Mouse (Mus musculus) kidney, embryonic 15.5 days (tissue): ENCODE measurements around the gene Cfhr2. TPM values are rescaled to one million over a fixed set of nuclear protein-coding genes. Genes with fewer than 3 reads are reported as not detected.
"Not testable (repeated sequence)": the region's sequence is repeated elsewhere in the genome, so short reads cannot be mapped to it uniquely, and the experiment has no call there.

ENCODE experiments used
- ATAC-seq: fragments of 200-750 bp; cut with Nextera tagmentation; replicated peaks from 2 replicates; pipeline ENCODE4 v1.8.0; 2017; ENCODE audit warnings: moderate TSS enrichment; ENCODE audit not compliant: low FRiP score
- H3K27ac ChIP-seq: fragments of 300-500 bp; sonication (generic); 2 replicates; pipeline ENCODE4 v1.5.1; 2015; ENCODE audit warnings: mild to moderate bottlenecking, inconsistent platforms
- H3K27me3 ChIP-seq: fragments of 300-500 bp; sonication (generic); 2 replicates; pipeline ENCODE4 v1.6.1; 2015; ENCODE audit warnings: inconsistent platforms
- H3K36me3 ChIP-seq: fragments of 300-500 bp; sonication (generic); 2 replicates; pipeline ENCODE4 v1.6.1; 2015; ENCODE audit warnings: inconsistent platforms
- H3K4me1 ChIP-seq: fragments of 300-500 bp; sonication (generic); 2 replicates; pipeline ENCODE4 v1.6.1; 2015; ENCODE audit warnings: inconsistent platforms
- H3K4me2 ChIP-seq: fragments of 300-500 bp; sonication (generic); 2 replicates; pipeline ENCODE4 v1.6.1; 2015; ENCODE audit warnings: moderate library complexity, mild to moderate bottlenecking, inconsistent platforms
- H3K4me3 ChIP-seq: fragments of 300-500 bp; sonication (generic); replicated peaks from 2 replicates; pipeline ENCODE4 v1.5.1; 2015; ENCODE audit warnings: mild to moderate bottlenecking, inconsistent platforms
- H3K9ac ChIP-seq: fragments of 300-500 bp; sonication (generic); 2 replicates; pipeline ENCODE4 v1.6.1; 2015; ENCODE audit warnings: mild to moderate bottlenecking, inconsistent platforms
- H3K9me3 ChIP-seq: fragments of 300-500 bp; sonication (generic); replicated peaks from 2 replicates; pipeline ENCODE4 v1.6.1; 2016; ENCODE audit warnings: inconsistent platforms
- WGBS: fragments of 180-500 bp; shearing (Covaris S2); methylation state at CpG from one replicate; pipeline ENCODE4 v1.1.7; 2015; ENCODE audit warnings: mixed read lengths; 5-methylcytosine and 5-hydroxymethylcytosine counted together
- polyA plus RNA-seq: library from polyadenylated mRNA; unstranded; fragments of >200 nt; fragmentation: Nextera tagmentation; extraction: Ambion mirVana; gene quantifications from 2 replicates; pipeline ENCODE4 v1.2.1, GENCODE M21; 2015

The Cfhr2 gene
- polyA plus RNA-seq, result 0.26 and 0.41 TPM in 2 replicates

- no peak for ATAC-seq
- H3K9me3 ChIP-seq, result no peaks in the 10 kb centered on the region
- H3K4me1 ChIP-seq, result no peaks in the 10 kb centered on the region
- H3K4me2 ChIP-seq, result no peak within 1 kb of the TSS
- H3K36me3 ChIP-seq, result no peaks in the 10 kb centered on the region
- no peak within 1 kb of the TSS for H3K9ac ChIP-seq
- H3K4me3 ChIP-seq, result no peak within 1 kb of the TSS
- 88% methylated on average over 1 of the region's 1 CpGs for WGBS
- no peak within 1 kb of the TSS for H3K27ac ChIP-seq
- no peaks in the 10 kb centered on the region for H3K27me3 ChIP-seq
Measured at GRCm38 (mm10) chr1:139858548-139858947, at the start of gene Cfhr2. TSS of gene Cfhr2 (minus strand) at chr1:139858702.

DNA sequence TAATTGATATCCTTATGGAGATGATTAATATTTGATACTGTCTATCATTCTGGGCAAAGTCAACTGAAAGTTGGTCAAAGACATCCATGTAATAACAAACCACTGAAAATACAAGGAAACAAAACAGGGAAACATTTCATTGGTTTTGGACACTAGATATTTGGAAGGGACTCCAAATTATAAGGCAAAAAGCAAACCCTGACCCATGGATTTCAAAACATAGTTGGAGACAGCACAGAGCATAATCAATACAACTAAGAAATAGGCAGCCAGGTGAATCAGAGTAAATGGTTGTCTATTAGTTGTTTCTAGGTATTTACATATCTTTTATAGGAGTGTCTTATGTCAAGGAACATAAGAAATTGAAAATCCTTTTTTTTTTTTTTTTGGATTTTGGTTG, 5.2 kb upstream of the Cfhr2 start:
- Histone ChIP-seq H3K27ac (no peak overlapping the region), H3K4me3 (no peak overlapping the region), H3K27me3 (no peaks in the 10 kb centered on the region), H3K9ac (no peak overlapping the region), H3K36me3 (no peaks in the 10 kb centered on the region), H3K4me2 (no peak overlapping the region), H3K9me3 (no peaks in the 10 kb centered on the region), H3K4me1 (no peaks in the 10 kb centered on the region)
- no peak for ATAC-seq

GRCm38 (mm10) chr1:139860176-139860575, 1.7 kb upstream of the Cfhr2 start:
- Histone ChIP-seq H3K4me3 (no peak overlapping the region), H3K9me3 (no peaks in the 10 kb centered on the region), H3K4me2 (no peak overlapping the region), H3K4me1 (no peaks in the 10 kb centered on the region), H3K36me3 (no peaks in the 10 kb centered on the region), H3K27ac (no peak overlapping the region), H3K9ac (no peak overlapping the region), H3K27me3 (no peaks in the 10 kb centered on the region)
- ATAC-seq, result no peak

DNA sequence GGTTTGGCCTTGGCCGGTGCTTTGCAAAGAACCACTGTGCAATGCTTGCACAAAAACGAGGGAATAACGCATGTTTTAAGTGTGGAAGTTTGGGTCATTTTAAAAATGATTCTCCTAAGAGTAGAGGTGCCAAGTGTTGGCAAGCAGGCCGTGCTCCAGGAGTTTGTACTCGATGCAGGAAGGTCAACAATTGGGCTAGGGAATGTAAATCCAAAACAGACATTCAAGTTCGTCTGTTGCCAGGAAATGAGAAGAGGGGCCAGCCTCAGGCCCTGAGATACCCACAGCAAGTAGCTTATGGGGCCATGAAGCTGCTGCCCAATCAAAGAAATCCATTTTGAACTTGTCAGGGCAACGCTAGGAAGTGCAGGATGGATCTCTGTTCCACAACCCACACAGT, 18.8 kb downstream of the Cfhr2 start:
- no peak overlapping the region for H3K27ac ChIP-seq
- no peak for ATAC-seq
- H3K9ac ChIP-seq, result no peak overlapping the region

DNA sequence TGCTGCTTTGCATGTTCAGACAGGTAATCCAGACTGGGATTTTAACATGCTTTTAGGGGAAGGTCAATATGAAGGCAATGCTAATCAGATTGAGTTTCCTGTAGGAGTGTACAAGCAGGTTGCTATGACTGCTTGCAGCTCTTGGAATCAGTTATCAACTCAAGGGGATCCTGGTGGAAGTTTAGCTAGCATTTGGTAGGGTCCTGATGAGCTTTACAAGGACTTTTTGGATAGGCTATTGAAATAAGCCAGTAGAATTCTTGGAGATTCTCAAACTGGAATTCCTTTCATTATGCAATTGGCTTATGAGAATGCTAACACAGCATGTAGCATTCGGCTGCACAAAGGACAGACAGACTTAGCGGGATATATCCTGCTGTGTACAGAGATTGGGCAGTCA, 19.2 kb downstream of the Cfhr2 start:
- Histone ChIP-seq H3K9me3 (no peaks in the 10 kb centered on the region), H3K27me3 (no peaks in the 10 kb centered on the region), H3K9ac (no peak overlapping the region), H3K4me2 (no peak overlapping the region), H3K36me3 (no peaks in the 10 kb centered on the region), H3K27ac (no peak overlapping the region), H3K4me3 (no peak overlapping the region), H3K4me1 (no peaks in the 10 kb centered on the region)
- no peak for ATAC-seq
- 98% methylated on average over 2 of the region's 2 CpGs for WGBS

More for the DNA sequence above, 18.8 kb downstream of the Cfhr2 start:
- Histone ChIP-seq H3K9me3 (no peaks in the 10 kb centered on the region), H3K4me3 (no peak overlapping the region), H3K4me1 (no peaks in the 10 kb centered on the region), H3K4me2 (no peak overlapping the region), H3K27me3 (no peaks in the 10 kb centered on the region), H3K36me3 (no peaks in the 10 kb centered on the region)
- WGBS, result 82% methylated on average over 7 of the region's 7 CpGs

- Histone ChIP-seq H3K36me3 (no peaks in the 10 kb centered on the region), H3K9me3 (no peaks in the 10 kb centered on the region), H3K9ac (no peak overlapping the region), H3K4me1 (no peaks in the 10 kb centered on the region), H3K4me3 (no peak overlapping the region), H3K27ac (no peak overlapping the region), H3K27me3 (no peaks in the 10 kb centered on the region), H3K4me2 (no peak overlapping the region)
- no peak for ATAC-seq
Measured at GRCm38 (mm10) chr1:139808594-139808993, 49.9 kb downstream of the Cfhr2 start.

- Histone ChIP-seq H3K9ac (no peak within 1 kb of the TSS), H3K4me3 (no peak within 1 kb of the TSS), H3K4me1 (no peaks in the 10 kb centered on the region), H3K27me3 (no peaks in the 10 kb centered on the region), H3K9me3 (no peaks in the 10 kb centered on the region), H3K4me2 (no peak within 1 kb of the TSS), H3K36me3 (no peaks in the 10 kb centered on the region), H3K27ac (no peak within 1 kb of the TSS)
- no peak for ATAC-seq
- 90% methylated on average over 1 of the region's 1 CpGs for WGBS
Measured at GRCm38 (mm10) chr1:139781143-139781542, 77.4 kb downstream of the Cfhr2 start, which contains the start of gene Gm4788. TSS of gene Gm4788 (minus strand) at chr1:139781243.

- H3K4me2 ChIP-seq, H3K27me3 ChIP-seq, H3K27ac ChIP-seq, H3K9me3 ChIP-seq, H3K4me1 ChIP-seq, H3K4me3 ChIP-seq, H3K36me3 ChIP-seq, H3K9ac ChIP-seq, ATAC-seq: not testable (repeated sequence)
- WGBS, result 81% methylated on average over 3 of the region's 3 CpGs
Measured at GRCm38 (mm10) chr1:139769913-139770312, 88.6 kb downstream of the Cfhr2 start.

Other genes with a start within 250 kb of the Cfhr2 start
- 0.13 TPM in 2 replicates for gene Gm4788, start 77.5 kb downstream of the Cfhr2 start, polyA plus RNA-seq